Mouse (Mus musculus): ENCODE results near the gene Milr1. TPM values are rescaled to one million over a fixed set of nuclear protein-coding genes. Genes with fewer than 3 reads are reported as not detected.

Gene Milr1
- polyA plus RNA-seq, 1 experiment, result 0.40 TPM

DNA sequence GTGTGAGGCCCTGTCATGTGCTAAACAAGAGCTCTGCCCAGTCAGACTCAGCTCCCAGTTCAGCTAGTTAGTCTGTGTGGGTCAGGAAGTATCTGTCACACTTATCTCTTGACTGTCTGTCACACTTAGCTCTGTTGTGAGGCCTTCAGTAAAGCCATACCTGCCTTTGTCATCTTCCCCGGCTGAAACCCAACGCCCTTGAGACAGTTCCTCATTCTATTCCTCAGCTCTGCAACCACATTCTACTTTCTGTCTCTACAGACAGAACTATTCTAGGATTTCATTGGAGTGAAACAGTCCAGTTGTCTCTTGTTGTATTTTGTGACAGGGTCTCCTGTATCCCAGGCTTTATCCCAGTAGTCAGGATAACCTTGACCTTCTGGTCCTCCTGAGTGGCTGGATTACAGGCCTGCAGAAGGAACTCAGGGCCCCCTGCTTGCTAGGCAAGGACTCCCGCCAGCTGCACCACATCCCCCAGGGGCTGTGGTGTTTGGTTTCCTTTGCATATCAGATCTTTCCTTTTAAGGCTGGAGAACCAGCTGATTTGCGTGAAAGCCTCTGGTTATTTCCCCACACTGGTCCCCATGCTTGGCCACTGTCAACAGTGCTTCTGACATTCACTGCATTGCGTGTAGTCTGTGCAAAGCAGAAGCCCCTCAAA lies 11.2 kb downstream of the Milr1 start:
- H3K4me3 ChIP-seq (ENCODE audit: low read depth, low read length), result no peak overlapping the region
- peak overlapping the region; percentile 30; the same call in 1 of the 2 replicates for H3K27ac ChIP-seq (ENCODE audit: insufficient read depth, low read length)
- no peak for TF ChIP-seq CTCF (IDR thresholded peaks at IDR 0.05; ENCODE audit: low read depth, low read length)
- 0 out of 2 replicates have a peak, but pooled peaks have one; percentile 42 for TF ChIP-seq EP300 (IDR thresholded peaks at IDR 0.05; ENCODE audit: insufficient read depth, low read depth, low read length)
- no peak for TF ChIP-seq POLR2A (IDR thresholded peaks at IDR 0.05; ENCODE audit: insufficient read depth, low read length)
- no peaks in the 10 kb centered on the region for H3K4me1 ChIP-seq (ENCODE audit: control insufficient read depth, insufficient read depth, low read length)
- peaks cover 7% of the 10 kb centered on the region for H3K36me3 ChIP-seq (ENCODE audit: control insufficient read depth, insufficient read depth, low read length, poor library complexity, severe bottlenecking)
- H3K9me3 ChIP-seq (replicated peaks; ENCODE audit: control insufficient read depth, insufficient read depth, low read length, poor library complexity, severe bottlenecking), result no peaks in the 10 kb centered on the region
- no peaks in the 10 kb centered on the region for H3K27me3 ChIP-seq (ENCODE audit: control insufficient read depth, insufficient read depth, low read length, poor library complexity, severe bottlenecking)
- H3K9ac ChIP-seq (ENCODE audit: low read depth, poor library complexity, severe bottlenecking), result no peak overlapping the region

DNA sequence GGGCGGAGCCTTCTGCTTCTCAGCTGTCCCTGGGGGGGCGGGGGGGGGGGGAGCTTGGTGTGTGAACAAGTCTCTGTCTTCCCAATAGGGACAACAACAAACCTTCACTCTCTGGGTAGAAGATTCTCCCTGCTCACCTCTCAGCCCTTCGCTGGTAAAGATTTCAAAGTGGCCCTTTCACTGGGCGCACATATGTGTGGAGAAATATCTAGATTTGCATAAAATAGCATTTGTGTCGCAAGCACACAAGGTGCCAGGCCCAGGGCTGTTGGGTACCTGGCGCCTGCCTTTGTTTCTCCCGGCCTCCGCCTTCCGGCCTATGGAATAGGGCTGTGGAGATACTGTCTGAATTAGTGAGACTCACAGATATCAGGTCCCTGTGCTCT lies 11.8 kb downstream of the Milr1 start:
- Histone ChIP-seq H3K4me1 (ENCODE audit: control insufficient read depth, insufficient read depth, low read length) (no peaks in the 10 kb centered on the region), H3K36me3 (ENCODE audit: control insufficient read depth, insufficient read depth, low read length, poor library complexity, severe bottlenecking) (peaks cover 10% of the 10 kb centered on the region), H3K4me3 (ENCODE audit: low read depth, low read length) (no peak overlapping the region), H3K27me3 (ENCODE audit: control insufficient read depth, insufficient read depth, low read length, poor library complexity, severe bottlenecking) (no peaks in the 10 kb centered on the region), H3K27ac (ENCODE audit: insufficient read depth, low read length) (no peak overlapping the region), H3K9ac (ENCODE audit: low read depth, poor library complexity, severe bottlenecking) (no peak overlapping the region), H3K9me3 (replicated peaks; ENCODE audit: control insufficient read depth, insufficient read depth, low read length, poor library complexity, severe bottlenecking) (peaks cover 4% of the 10 kb centered on the region; the same call in 1 of the 2 replicates)
- TF ChIP-seq CTCF (IDR thresholded peaks at IDR 0.05; ENCODE audit: low read depth, low read length) (no peak), EP300 (IDR thresholded peaks at IDR 0.05; ENCODE audit: insufficient read depth, low read depth, low read length) (no peak), POLR2A (IDR thresholded peaks at IDR 0.05; ENCODE audit: insufficient read depth, low read length) (no peak)

DNA sequence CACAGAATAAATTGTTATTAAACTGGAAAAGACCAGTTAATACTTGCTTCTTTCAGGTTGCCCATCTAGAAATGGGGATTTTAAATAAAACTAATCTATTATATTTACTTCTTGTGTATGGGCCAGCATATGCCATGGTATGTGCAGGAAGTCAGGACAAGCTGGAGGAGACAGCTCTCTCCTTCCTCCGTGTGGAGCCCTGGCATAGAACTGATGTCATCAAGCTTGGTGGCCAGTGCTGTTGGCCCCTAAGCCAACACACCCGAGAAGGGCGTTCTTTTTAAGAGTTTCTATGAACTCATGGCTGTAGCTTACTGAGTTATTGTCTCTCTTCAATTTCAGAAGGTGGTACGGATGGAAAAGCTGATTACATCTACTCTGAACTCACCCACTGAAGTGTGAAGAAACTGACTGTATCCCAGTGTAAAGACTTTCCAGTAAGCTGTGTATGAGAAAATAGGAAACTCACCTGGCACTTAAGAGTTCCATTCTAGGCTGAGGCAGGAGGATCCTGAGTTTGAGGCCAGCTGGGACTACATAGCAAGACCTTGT lies 15.7 kb downstream of the Milr1 start:
- Histone ChIP-seq H3K4me3 (ENCODE audit: low read depth, low read length) (no peak overlapping the region), H3K4me1 (ENCODE audit: control insufficient read depth, insufficient read depth, low read length) (no peaks in the 10 kb centered on the region), H3K9me3 (replicated peaks; ENCODE audit: control insufficient read depth, insufficient read depth, low read length, poor library complexity, severe bottlenecking) (peaks cover 9% of the 10 kb centered on the region; the same call in 1 of the 2 replicates), H3K9ac (ENCODE audit: low read depth, poor library complexity, severe bottlenecking) (no peak overlapping the region), H3K27ac (ENCODE audit: insufficient read depth, low read length) (no peak overlapping the region), H3K36me3 (ENCODE audit: control insufficient read depth, insufficient read depth, low read length, poor library complexity, severe bottlenecking) (peaks cover 36% of the 10 kb centered on the region), H3K27me3 (ENCODE audit: control insufficient read depth, insufficient read depth, low read length, poor library complexity, severe bottlenecking) (no peaks in the 10 kb centered on the region)
- no peak for TF ChIP-seq CTCF (IDR thresholded peaks at IDR 0.05; ENCODE audit: low read depth, low read length)
- TF ChIP-seq EP300 (IDR thresholded peaks at IDR 0.05; ENCODE audit: insufficient read depth, low read depth, low read length), result no peak
- no peak for TF ChIP-seq POLR2A (IDR thresholded peaks at IDR 0.05; ENCODE audit: insufficient read depth, low read length)

DNA sequence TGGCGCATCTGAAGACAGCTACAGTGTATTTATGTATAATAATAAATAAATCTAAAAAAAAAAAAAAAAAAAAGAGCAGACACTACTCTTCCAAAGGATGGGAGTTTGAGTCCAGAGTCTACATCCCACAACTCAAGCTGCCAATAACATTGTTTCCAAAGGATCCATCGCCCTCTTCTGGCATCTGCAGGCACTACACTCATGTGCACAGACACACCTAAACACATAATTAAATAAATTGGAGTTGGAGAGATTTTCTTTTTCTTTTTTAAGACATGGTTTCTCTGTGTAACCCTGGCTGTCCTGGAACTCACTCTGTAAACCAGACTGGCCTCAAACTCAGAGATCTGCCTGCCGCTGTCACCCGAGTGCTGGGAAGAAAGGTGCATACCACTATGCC lies 16.5 kb downstream of the Milr1 start:
- Histone ChIP-seq H3K4me3 (ENCODE audit: low read depth, low read length) (no peak overlapping the region), H3K4me1 (ENCODE audit: control insufficient read depth, insufficient read depth, low read length) (no peaks in the 10 kb centered on the region), H3K27me3 (ENCODE audit: control insufficient read depth, insufficient read depth, low read length, poor library complexity, severe bottlenecking) (no peaks in the 10 kb centered on the region), H3K27ac (ENCODE audit: insufficient read depth, low read length) (no peak overlapping the region), H3K9ac (ENCODE audit: low read depth, poor library complexity, severe bottlenecking) (no peak overlapping the region), H3K9me3 (replicated peaks; ENCODE audit: control insufficient read depth, insufficient read depth, low read length, poor library complexity, severe bottlenecking) (peaks cover 9% of the 10 kb centered on the region; the same call in 1 of the 2 replicates), H3K36me3 (ENCODE audit: control insufficient read depth, insufficient read depth, low read length, poor library complexity, severe bottlenecking) (peaks cover 43% of the 10 kb centered on the region)
- TF ChIP-seq CTCF (IDR thresholded peaks at IDR 0.05; ENCODE audit: low read depth, low read length) (no peak), EP300 (IDR thresholded peaks at IDR 0.05; ENCODE audit: insufficient read depth, low read depth, low read length) (no peak), POLR2A (IDR thresholded peaks at IDR 0.05; ENCODE audit: insufficient read depth, low read length) (no peak)

DNA sequence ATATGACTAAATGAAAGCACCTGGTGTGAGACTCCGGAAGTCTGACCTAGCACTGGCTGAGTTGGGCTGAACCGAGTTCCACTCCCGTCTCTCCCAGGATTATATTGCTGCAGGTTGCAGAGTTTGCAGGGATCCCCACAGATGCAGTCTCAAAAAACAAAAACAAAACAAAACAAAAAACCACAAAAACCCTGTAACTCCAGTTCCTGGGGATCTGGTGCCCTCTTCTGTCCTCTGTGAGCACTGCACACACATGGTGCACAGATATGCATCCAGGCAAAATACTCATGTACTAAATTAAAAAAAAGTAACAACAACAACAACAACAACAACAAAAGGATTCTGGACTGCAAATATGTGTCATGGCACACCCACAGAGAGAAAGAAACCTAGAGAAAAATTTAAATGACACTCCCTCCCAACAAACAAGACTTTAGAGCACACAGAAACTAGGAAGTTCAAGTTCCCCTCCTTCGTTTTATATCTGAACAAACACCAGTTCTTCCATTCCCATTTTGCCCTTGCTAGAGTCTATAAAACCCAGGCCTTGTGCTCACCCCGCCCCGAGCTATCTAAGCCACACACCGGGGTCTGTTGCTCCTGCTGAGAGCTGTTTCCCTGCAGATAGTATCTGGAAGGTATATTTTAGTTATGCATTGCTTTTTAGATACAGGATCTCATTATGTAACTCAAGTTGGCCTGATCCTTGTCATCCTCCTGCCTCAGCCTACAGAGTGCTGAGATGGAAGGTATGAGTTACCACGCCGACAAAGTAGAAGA lies 19.4 kb downstream of the Milr1 start:
- no peak overlapping the region for H3K27ac ChIP-seq (ENCODE audit: insufficient read depth, low read length)
- H3K36me3 ChIP-seq (ENCODE audit: control insufficient read depth, insufficient read depth, low read length, poor library complexity, severe bottlenecking), result peaks cover 68% of the 10 kb centered on the region
- no peak overlapping the region for H3K9ac ChIP-seq (ENCODE audit: low read depth, poor library complexity, severe bottlenecking)
- TF ChIP-seq CTCF (IDR thresholded peaks at IDR 0.05; ENCODE audit: low read depth, low read length) (peak; percentile 28), POLR2A (IDR thresholded peaks at IDR 0.05; ENCODE audit: insufficient read depth, low read length) (no peak)
- H3K9me3 ChIP-seq (replicated peaks; ENCODE audit: control insufficient read depth, insufficient read depth, low read length, poor library complexity, severe bottlenecking), result peaks cover 9% of the 10 kb centered on the region; the same call in 1 of the 2 replicates
- H3K27me3 ChIP-seq (ENCODE audit: control insufficient read depth, insufficient read depth, low read length, poor library complexity, severe bottlenecking), result no peaks in the 10 kb centered on the region
- H3K4me1 ChIP-seq (ENCODE audit: control insufficient read depth, insufficient read depth, low read length), result no peaks in the 10 kb centered on the region
- no peak overlapping the region for H3K4me3 ChIP-seq (ENCODE audit: low read depth, low read length)
